Mouse (Mus musculus): ENCODE data around the gene Rtp2. TPM values are rescaled to one million over a fixed set of nuclear protein-coding genes. Genes with fewer than 3 reads are reported as not detected.

The Rtp2 gene
- polyA plus RNA-seq (2016; fragmentation: Nextera tagmentation; extraction: Ambion mirVana) = 0.10 TPM in 1 of 2 replicates, not detected in the other

DNA sequence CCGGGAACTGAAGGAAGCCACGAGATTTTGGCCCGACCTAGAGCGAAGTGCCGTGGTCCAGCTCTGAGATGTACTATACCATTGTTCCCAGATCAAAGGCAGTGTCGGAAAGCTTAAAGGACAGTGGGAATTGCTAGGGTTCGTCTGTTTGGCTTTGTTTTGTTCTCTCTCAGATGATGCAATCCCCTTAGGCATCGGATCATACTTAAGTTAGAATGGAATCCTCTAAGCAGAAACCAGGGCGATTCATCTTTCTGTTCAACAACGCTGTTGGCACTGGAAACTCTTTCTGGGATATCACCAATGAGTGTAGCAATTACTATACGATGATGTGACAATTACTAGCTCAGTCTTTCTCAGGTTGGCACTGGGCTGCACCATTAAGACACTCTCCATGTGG, at the start of gene Rtp2:
Rtp2 (minus strand) TSS at position 101 of the 400 bp plus-strand sequence.
- Histone ChIP-seq H3K4me1 (no peaks in the 10 kb centered on the region), H3K27ac (replicated peaks) (no peak within 1 kb of the TSS), H3K4me3 (no peak within 1 kb of the TSS), H3K36me3 (replicated peaks) (no peaks in the 10 kb centered on the region), H3K9me3 (no peaks in the 10 kb centered on the region), H3K27me3 (replicated peaks; ENCODE audit: low read depth, poor library complexity, severe bottlenecking) (no peaks in the 10 kb centered on the region)
- no peak for DNase-seq (ENCODE audit: low spot score)
- WGBS = 77% methylated on average over 11 of the region's 11 CpGs

DNA sequence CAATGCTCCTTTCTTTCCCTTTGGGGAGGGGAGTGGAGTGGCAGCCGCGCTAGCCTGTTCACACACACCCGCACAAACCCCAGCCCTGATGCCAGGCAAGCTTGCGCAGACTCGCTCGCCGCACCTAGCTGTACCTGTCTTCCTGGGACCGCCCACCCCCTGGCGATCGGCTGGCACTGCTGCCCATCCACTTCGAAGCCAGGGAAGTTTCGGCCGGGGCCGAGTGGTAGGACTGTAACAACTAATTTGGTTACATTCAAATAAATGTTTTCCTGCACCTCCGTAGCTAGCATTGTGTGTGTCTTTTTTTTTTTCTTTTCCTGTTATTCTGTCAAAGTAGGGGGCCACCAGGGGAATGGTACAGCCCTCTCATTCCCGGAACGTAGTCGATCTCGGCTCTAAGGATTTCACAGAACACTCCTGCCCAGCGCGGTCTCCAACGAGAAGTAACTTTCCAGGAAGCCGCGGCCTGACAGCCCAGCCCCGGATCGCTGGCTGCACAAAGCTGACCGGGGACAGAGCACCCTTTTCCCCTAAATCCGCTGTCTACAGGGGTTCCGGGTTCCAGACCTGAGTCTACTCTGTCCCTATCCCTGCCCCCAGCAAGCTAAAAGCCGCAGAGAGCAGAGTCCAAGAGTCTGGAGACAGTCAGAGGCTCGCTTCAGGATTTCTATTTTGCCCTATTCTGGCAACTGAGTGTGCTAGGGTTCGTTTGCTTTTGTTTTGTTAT, 49.0 kb upstream of the Rtp2 start:
- peaks cover 51% of the 10 kb centered on the region for H3K4me1 ChIP-seq
- no peak overlapping the region for H3K27ac ChIP-seq (replicated peaks)
- no peaks in the 10 kb centered on the region for H3K36me3 ChIP-seq (replicated peaks)
- H3K4me3 ChIP-seq = peak overlapping the region; percentile 54
- under 1% methylated on average over 32 of the region's 32 CpGs for WGBS
- H3K9me3 ChIP-seq = no peaks in the 10 kb centered on the region
- peaks cover 79% of the 10 kb centered on the region for H3K27me3 ChIP-seq (replicated peaks; ENCODE audit: low read depth, poor library complexity, severe bottlenecking)
- DNase-seq (ENCODE audit: low spot score) = peak; percentile 60

DNA sequence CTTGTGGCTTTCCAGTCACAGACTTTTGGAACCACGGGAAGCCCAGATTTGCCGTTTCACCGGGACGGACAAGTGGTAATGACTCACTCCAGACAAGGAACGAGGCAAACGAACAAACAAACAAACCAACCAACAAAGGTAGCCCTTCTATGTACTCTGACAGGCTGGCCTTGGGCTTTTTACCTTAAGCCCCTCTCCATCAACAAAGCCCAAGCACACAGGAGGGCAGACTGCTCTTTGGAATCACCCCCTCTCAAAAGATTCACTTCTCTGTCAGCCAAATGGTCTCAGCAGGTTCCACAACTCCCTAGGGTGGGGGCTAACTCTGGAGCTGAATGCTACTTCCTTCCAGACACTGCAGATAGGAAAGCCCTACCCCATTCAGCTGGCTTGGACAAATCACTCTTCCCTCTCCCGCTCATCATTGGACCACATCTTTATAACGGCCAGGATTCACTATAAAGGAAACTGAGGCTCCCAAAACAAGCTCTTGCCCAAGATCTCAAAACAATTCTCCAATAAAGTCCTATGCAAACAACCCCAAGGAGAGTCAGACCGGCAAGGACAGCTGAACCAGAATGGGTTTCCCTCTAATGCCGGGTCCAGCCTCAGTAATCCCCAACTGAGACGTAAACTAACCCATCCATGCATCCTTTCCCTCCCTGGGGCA, 48.1 kb upstream of the Rtp2 start:
- no peak for DNase-seq (ENCODE audit: low spot score)
- WGBS = 4% methylated on average over 11 of the region's 11 CpGs

DNA sequence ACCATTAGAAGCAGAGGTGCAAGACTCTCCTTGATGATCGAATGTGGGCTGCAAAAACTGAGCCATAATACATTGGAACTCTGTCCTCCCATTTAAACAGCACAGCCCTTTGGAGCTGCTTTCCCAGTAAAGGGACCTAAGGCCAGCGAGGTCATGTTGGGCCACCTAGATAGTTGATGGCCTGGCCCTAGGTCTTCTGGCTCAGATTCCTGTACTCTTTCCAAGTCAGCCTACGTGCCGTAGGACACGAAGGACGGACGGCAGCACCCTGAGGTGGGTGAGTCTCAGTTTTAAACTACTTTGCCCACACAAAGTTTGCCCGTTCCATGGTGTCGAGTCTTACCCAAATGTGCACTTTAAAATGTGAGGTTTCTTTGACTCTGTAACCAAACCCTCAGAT, 47.3 kb upstream of the Rtp2 start:
- H3K27me3 ChIP-seq (replicated peaks; ENCODE audit: low read depth, poor library complexity, severe bottlenecking) = peaks cover 63% of the 10 kb centered on the region
- H3K4me1 ChIP-seq = peaks cover 43% of the 10 kb centered on the region
- WGBS = 85% methylated on average over 9 of the region's 9 CpGs
- DNase-seq (ENCODE audit: low spot score) = no peak
- H3K4me3 ChIP-seq = no peak overlapping the region
- no peak overlapping the region for H3K27ac ChIP-seq (replicated peaks)
- H3K36me3 ChIP-seq (replicated peaks) = no peaks in the 10 kb centered on the region
- no peaks in the 10 kb centered on the region for H3K9me3 ChIP-seq

More for the DNA sequence above, 48.1 kb upstream of the Rtp2 start:
- Histone ChIP-seq H3K9me3 (no peaks in the 10 kb centered on the region), H3K36me3 (replicated peaks) (no peaks in the 10 kb centered on the region), H3K27me3 (replicated peaks; ENCODE audit: low read depth, poor library complexity, severe bottlenecking) (peaks cover 72% of the 10 kb centered on the region), H3K4me1 (peaks cover 51% of the 10 kb centered on the region), H3K27ac (replicated peaks) (no peak overlapping the region), H3K4me3 (peak overlapping the region; percentile 54)

DNA sequence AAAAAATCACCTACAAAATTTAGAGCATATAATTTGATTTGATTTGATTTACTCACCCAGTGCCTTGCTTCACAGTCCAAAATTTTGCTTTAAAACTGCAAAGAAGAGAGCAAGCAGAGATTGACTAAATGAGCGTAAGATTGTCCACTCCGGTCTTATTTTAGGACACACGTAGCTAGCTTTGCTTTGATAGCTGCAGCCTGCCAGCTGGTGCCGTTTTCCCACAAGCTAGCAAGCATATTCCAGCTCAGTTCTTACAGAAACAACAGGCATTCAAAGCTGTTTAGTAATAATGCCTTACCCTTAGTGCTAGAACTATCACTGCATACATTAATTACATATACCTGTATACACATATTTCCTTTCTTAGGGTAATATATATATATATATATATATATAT, 46.3 kb upstream of the Rtp2 start:
- H3K27ac ChIP-seq (replicated peaks) = no peak overlapping the region
- H3K27me3 ChIP-seq (replicated peaks; ENCODE audit: low read depth, poor library complexity, severe bottlenecking) = peaks cover 54% of the 10 kb centered on the region
- H3K4me3 ChIP-seq = no peak overlapping the region
- no peak for DNase-seq (ENCODE audit: low spot score)
- no peaks in the 10 kb centered on the region for H3K9me3 ChIP-seq
- 78% methylated on average over 4 of the region's 4 CpGs for WGBS
- no peaks in the 10 kb centered on the region for H3K36me3 ChIP-seq (replicated peaks)
- peaks cover 34% of the 10 kb centered on the region for H3K4me1 ChIP-seq

DNA sequence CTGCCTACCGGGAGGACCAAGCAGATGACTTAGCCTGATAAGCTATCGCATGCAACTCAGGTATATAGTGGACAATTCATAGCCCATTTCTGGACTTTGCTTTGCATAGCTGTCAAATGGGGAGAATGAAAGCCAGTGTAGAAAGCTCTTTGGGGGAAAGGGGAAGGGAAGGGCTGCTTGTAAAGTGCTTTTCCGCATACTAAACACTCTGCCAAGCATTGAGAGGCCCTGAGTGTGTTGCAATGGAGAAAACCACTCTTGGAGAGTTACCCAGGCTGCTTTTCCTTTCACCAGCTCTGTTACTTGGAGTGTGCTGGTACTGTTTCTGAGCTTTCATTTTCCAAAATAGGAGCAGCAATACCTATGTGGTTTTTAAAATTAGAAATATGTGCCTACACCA, 45.5 kb upstream of the Rtp2 start:
- H3K4me3 ChIP-seq = no peak overlapping the region
- no peaks in the 10 kb centered on the region for H3K9me3 ChIP-seq
- no peak overlapping the region for H3K27ac ChIP-seq (replicated peaks)
- DNase-seq (ENCODE audit: low spot score) = no peak
- peaks cover 48% of the 10 kb centered on the region for H3K27me3 ChIP-seq (replicated peaks; ENCODE audit: low read depth, poor library complexity, severe bottlenecking)
- H3K36me3 ChIP-seq (replicated peaks) = no peaks in the 10 kb centered on the region
- peaks cover 30% of the 10 kb centered on the region for H3K4me1 ChIP-seq
- 81% methylated on average over 3 of the region's 3 CpGs for WGBS

DNA sequence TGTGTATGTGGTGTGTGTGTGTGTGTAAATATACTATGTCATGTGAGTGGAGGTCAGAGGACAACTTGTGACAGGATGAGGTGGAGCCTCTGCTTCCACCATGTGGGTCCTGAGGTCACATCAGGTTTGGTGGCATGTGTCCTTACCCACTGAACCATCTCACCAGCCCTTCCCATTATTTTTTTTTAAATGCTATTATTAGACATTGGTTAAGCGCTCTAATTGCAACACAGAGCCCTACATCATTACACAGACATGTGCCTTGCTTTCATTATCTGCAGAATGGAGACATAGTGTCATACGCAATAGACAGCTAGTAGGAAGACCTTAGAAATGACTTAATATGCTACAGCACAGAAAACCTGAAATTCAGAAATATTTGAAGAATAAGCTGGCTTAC, 44.0 kb upstream of the Rtp2 start:
- no peaks in the 10 kb centered on the region for H3K36me3 ChIP-seq (replicated peaks)
- no peak overlapping the region for H3K27ac ChIP-seq (replicated peaks)
- H3K27me3 ChIP-seq (replicated peaks; ENCODE audit: low read depth, poor library complexity, severe bottlenecking) = peaks cover 36% of the 10 kb centered on the region
- no peak overlapping the region for H3K4me3 ChIP-seq
- WGBS = 94% methylated on average over 2 of the region's 2 CpGs
- no peak for DNase-seq (ENCODE audit: low spot score)
- H3K4me1 ChIP-seq = peaks cover 24% of the 10 kb centered on the region
- H3K9me3 ChIP-seq = no peaks in the 10 kb centered on the region

DNA sequence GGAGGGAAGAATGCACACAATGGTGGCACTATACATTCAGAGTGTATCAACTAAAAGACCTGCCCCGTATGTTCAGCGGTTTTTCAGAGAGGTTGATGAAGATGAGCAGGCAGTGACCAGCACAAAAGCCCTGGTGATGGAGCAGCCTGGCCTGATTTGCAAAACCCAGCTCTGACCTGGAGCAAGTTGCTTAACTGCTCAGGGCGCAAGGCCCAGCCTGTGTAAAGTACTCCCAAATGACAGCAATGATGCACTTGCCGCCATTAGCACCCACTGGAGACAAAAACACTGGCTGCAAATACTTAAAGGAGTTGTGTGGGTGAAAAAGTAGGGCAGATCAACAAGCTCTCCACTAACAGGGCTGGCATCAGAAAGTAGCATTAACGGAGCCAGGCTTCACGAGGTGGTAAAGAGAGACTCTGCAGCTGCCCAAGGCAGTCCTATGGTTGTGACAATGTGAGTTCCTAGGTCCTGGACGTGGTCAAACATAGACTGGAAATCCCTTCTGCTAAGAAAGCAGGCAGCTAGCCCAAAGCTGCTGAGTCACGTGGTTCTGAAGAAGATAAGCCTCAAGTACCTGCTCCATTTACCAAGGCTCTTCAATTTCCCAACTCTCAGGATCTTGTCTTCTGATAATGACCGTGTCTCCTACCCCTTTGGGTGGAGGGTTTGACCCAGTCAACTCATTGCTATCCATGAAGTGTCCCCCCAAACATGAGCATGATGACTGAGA, 41.6 kb upstream of the Rtp2 start:
- Histone ChIP-seq H3K4me1 (peaks cover 13% of the 10 kb centered on the region), H3K4me3 (no peak overlapping the region), H3K36me3 (replicated peaks) (no peaks in the 10 kb centered on the region), H3K27ac (replicated peaks) (no peak overlapping the region), H3K27me3 (replicated peaks; ENCODE audit: low read depth, poor library complexity, severe bottlenecking) (peaks cover 12% of the 10 kb centered on the region), H3K9me3 (no peaks in the 10 kb centered on the region)
- DNase-seq (ENCODE audit: low spot score) = no peak
- WGBS = 89% methylated on average over 9 of the region's 9 CpGs

DNA sequence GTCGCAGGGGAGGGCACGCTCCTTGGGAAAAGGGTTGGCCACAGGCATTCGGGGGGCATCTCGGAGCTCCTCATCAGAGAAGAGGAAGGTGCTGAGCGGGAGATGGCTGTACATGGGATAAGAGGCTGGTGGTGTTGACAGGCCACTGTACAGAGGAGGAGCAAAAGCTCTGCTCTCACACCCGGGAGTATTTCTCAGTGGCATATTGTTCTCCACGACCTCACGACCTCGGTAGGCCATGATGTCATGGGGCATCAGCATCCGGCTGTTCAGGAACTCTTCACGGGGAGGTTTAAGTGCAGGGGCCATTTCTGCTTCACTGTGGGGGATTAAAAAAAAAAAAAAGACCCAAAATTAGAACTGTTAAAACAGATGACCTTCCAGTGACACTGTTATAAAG, 40.7 kb upstream of the Rtp2 start:
- DNase-seq (ENCODE audit: low spot score) = no peak
- 71% methylated on average over 11 of the region's 11 CpGs for whole genome bisulfite sequencing
- no peaks in the 10 kb centered on the region for H3K36me3 ChIP-seq (replicated peaks)
- H3K27me3 ChIP-seq (replicated peaks; ENCODE audit: low read depth, poor library complexity, severe bottlenecking) = peaks cover 6% of the 10 kb centered on the region
- no peak overlapping the region for H3K4me3 ChIP-seq
- H3K4me1 ChIP-seq = peaks cover 13% of the 10 kb centered on the region
- H3K27ac ChIP-seq (replicated peaks) = no peak overlapping the region
- no peaks in the 10 kb centered on the region for H3K9me3 ChIP-seq

DNA sequence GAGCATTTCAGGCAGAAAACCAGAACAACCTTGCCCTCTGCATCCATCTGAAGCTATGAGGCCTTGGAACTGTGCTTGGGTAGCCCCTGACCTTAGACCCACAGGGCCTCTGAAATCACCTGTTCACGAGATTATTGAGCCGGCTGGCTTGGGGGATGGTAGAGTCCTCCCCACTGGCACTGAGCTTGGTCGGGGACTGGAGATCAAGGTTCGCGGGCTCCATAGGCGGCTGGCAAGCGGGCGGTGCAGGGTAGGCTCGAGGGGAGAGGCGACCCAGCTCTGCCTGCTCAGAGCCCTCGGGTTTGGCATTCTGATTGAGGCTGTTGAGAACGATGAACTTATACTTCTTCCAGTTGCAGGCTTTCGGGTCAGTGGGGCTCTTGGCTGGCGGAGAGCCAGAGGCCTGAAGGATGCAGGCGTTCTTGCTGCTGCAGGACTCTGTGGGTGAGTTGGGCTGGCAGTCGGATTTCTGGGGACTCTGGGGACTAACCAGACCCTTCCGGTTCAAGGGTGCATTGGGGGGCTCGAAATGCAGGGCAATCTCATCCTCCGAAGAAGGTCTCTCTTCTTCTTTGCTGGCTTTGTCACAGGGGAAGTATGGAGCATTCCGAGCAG, 40.0 kb upstream of the Rtp2 start:
- WGBS = 78% methylated on average over 20 of the region's 20 CpGs
- no peaks in the 10 kb centered on the region for H3K9me3 ChIP-seq
- no peak overlapping the region for H3K27ac ChIP-seq (replicated peaks)
- H3K27me3 ChIP-seq (replicated peaks; ENCODE audit: low read depth, poor library complexity, severe bottlenecking) = no peaks in the 10 kb centered on the region
- no peaks in the 10 kb centered on the region for H3K36me3 ChIP-seq (replicated peaks)
- no peak overlapping the region for H3K4me3 ChIP-seq
- DNase-seq (ENCODE audit: low spot score) = no peak
- H3K4me1 ChIP-seq = peaks cover 13% of the 10 kb centered on the region

DNA sequence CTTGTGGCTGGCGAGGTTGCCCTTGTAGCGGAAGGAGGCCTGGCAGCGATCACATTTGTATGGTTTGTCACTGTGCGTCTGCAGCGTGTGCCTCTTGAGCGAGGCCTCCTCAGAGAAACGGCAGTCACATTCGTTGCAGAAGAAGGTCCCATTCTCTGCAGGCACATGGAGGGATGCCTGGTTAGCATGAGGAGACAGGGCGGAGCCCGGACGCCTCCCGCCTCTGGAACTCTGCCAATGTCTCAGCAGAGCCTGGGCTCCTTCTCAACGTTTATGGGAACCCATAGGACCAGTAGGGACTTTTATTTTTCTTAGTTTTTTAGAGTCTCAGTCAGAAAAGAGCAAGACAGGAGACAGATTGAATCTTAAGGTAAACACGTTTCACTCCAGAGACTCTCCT, 37.7 kb upstream of the Rtp2 start:
- Histone ChIP-seq H3K9me3 (no peaks in the 10 kb centered on the region), H3K36me3 (replicated peaks) (no peaks in the 10 kb centered on the region), H3K27ac (replicated peaks) (no peak overlapping the region), H3K4me1 (peaks cover 13% of the 10 kb centered on the region), H3K27me3 (replicated peaks; ENCODE audit: low read depth, poor library complexity, severe bottlenecking) (no peaks in the 10 kb centered on the region), H3K4me3 (no peak overlapping the region)
- DNase-seq (ENCODE audit: low spot score) = no peak
- 87% methylated on average over 14 of the region's 14 CpGs for WGBS

DNA sequence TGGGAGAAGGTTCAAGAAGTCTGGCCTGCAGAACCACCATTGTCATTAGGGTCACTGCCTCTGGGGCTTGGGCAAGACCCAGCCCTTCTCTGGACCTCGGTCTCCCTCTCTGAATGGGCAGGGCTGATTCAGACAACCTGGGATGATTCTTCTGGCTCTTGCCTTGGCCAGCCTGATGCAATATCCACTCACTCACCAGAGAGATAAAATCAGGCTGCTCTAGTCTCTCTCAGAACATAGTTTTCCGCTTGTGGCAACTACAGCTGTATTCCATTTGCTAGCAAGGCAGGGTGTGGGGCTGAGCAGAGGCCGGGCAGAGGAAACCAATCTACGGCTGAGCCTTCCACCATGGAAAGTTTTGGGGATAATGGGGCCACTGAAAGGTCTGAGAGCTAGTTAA, 36.7 kb upstream of the Rtp2 start:
- Histone ChIP-seq H3K4me1 (peaks cover 15% of the 10 kb centered on the region), H3K4me3 (no peak overlapping the region), H3K36me3 (replicated peaks) (no peaks in the 10 kb centered on the region), H3K27ac (replicated peaks) (no peak overlapping the region), H3K9me3 (no peaks in the 10 kb centered on the region), H3K27me3 (replicated peaks; ENCODE audit: low read depth, poor library complexity, severe bottlenecking) (no peaks in the 10 kb centered on the region)
- 70% methylated on average over 4 of the region's 4 CpGs for WGBS
- no peak for DNase-seq (ENCODE audit: low spot score)

Measured in embryonic facial prominence, embryonic 10.5 days (tissue).